Mouse (Mus musculus) limb, embryonic 11.5 days (tissue): Measurements from ENCODE around the gene Nr0b2. TPM values are rescaled to one million over a fixed set of nuclear protein-coding genes. Genes with fewer than 3 reads are reported as not detected.

ENCODE experiments used
- ATAC-seq: fragments of 200-750 bp; cut with Nextera tagmentation; 2 replicates; pipeline ENCODE4 v1.8.0; 2017; ENCODE audit warnings: low read depth; ENCODE audit not compliant: insufficient number of reproducible peaks, low FRiP score, low TSS enrichment
- DNase-seq: peaks from one replicate; pipeline ENCODE4 v3.0.0-alpha.2; 2015; ENCODE audit warnings: low spot score
- H3K27ac ChIP-seq: fragments of 300-500 bp; sonication (generic); replicated peaks from 2 replicates; pipeline ENCODE4 v1.5.1; 2014; ENCODE audit warnings: low read depth, mild to moderate bottlenecking, low read length
- H3K27me3 ChIP-seq: fragments of 300-500 bp; sonication (generic); 2 replicates; pipeline ENCODE4 v1.6.1; 2014; ENCODE audit warnings: mild to moderate bottlenecking, low read length, mixed read lengths; ENCODE audit not compliant: control insufficient read depth, insufficient read depth
- H3K36me3 ChIP-seq: fragments of 300-500 bp; sonication (generic); 2 replicates; pipeline ENCODE4 v1.6.1; 2014; ENCODE audit warnings: mild to moderate bottlenecking, low read length, moderate library complexity, mixed read lengths; ENCODE audit not compliant: control insufficient read depth, insufficient read depth
- H3K4me1 ChIP-seq: fragments of 300-500 bp; sonication (generic); 2 replicates; pipeline ENCODE4 v1.6.1; 2014; ENCODE audit warnings: low read length, mixed read lengths; ENCODE audit not compliant: control insufficient read depth, insufficient read depth
- H3K4me2 ChIP-seq: fragments of 300-500 bp; sonication (generic); 2 replicates; pipeline ENCODE4 v1.6.1; 2014; ENCODE audit warnings: low read depth, mild to moderate bottlenecking, moderate library complexity; ENCODE audit not compliant: severe bottlenecking
- H3K4me3 ChIP-seq: fragments of 300-500 bp; sonication (generic); 2 replicates; pipeline ENCODE4 v1.5.1; 2014; ENCODE audit warnings: low read depth, low read length
- H3K9ac ChIP-seq: fragments of 300-500 bp; sonication (generic); 2 replicates; pipeline ENCODE4 v1.6.1; 2014; ENCODE audit warnings: mild to moderate bottlenecking, low read length
- H3K9me3 ChIP-seq: fragments of 300-500 bp; sonication (generic); 2 replicates; pipeline ENCODE4 v1.6.1; 2016; ENCODE audit warnings: low read length; ENCODE audit not compliant: control insufficient read depth
- WGBS: fragments of 180-500 bp; shearing (Covaris S2); extraction: QIAGEN DNeasy Blood & Tissue Kit; methylation state at CpG from one replicate; pipeline ENCODE4 v1.1.7; 2014; 5-methylcytosine and 5-hydroxymethylcytosine counted together
- polyA plus RNA-seq: library from polyadenylated mRNA; unstranded; fragments of >200 nt; fragmentation: Nextera tagmentation; extraction: Ambion mirVana; gene quantifications from 2 replicates; pipeline ENCODE4 v1.2.1, GENCODE M21; 2014

Nr0b2 gene
- polyA plus RNA-seq, 1 experiment from 2014 or later: not detected

DNA sequence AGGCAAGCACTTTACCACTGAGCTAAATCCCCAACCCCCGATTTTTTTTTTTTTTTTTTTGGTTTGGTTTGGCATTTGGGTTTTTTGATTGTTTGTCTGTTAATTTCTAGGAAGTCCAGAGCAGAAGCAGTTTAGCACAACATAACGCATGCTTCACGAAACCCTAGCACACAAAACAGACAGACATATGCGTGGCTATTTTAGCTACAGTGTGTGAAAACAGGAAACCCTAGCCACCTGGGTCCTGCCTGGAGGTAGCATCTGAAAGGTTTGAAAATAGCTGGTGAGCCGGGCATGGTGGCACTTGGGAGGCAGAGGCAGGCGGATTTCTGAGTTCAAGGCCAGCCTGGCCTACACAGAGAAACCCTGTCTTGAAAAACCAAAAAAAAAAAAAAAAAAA lies 42.9 kb downstream of the Nr0b2 start:
- no peak overlapping the region for H3K4me3 ChIP-seq
- H3K9ac ChIP-seq: no peak overlapping the region
- DNase-seq (no peak), ATAC-seq (no peak)
- H3K4me2 ChIP-seq: no peak overlapping the region
- H3K27me3 ChIP-seq: peaks cover 12% of the 10 kb centered on the region; the same call in 1 of the 2 replicates
- peaks cover 5% of the 10 kb centered on the region; the same call in 1 of the 2 replicates for H3K36me3 ChIP-seq
- WGBS: 87% methylated on average over 6 of the region's 6 CpGs
- no peaks in the 10 kb centered on the region for H3K9me3 ChIP-seq
- no peak overlapping the region for H3K27ac ChIP-seq
- peaks cover 6% of the 10 kb centered on the region; the same call in 1 of the 2 replicates for H3K4me1 ChIP-seq

DNA sequence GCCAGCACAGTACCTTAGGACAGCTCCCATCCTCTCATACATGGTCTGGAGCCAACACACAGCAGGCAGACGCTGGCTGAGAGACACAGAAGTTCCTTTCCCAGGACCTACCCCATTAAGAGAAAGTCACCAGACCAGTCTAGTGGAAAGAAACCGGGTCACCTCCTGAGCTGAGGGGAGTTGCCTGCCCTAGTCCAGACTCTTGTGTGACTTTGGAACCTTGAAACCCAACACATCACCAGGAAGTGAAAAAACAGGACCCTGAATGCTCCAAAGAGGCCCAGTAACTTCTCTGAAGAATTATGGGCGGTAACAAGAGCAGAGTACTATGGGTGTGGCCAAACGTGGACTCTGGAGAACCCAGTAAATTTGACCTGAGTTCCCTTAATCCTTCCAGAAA lies 45.4 kb downstream of the Nr0b2 start:
- 48% methylated on average over 4 of the region's 4 CpGs for WGBS
- Histone ChIP-seq H3K9ac (no peak overlapping the region), H3K36me3 (no peaks in the 10 kb centered on the region), H3K27me3 (peaks cover 28% of the 10 kb centered on the region), H3K4me3 (no peak overlapping the region), H3K27ac (no peak overlapping the region), H3K4me1 (peaks cover 9% of the 10 kb centered on the region; the same call in 1 of the 2 replicates), H3K4me2 (no peak overlapping the region), H3K9me3 (no peaks in the 10 kb centered on the region)
- DNase-seq: no peak
- ATAC-seq: no peak

DNA sequence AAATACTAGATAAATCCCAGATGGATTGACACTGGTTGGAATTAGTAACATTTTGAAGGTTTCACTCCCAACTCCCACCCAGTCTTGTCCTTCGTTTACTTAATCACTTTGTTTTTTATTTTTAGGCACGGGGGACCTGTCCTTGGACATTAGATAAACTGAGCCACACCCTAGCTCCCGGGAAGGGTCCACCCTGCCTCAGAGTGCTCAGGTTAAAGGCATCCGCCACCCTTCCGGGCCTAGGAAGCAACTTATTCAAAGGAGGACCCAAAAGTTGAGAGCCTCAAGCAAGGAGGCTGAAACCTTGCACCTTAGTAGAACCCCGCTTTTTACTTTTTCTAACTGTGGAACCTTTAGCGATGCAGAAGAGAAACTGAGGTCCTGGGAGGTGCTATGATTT lies 45.9 kb downstream of the Nr0b2 start:
- H3K27ac ChIP-seq: no peak overlapping the region
- H3K4me2 ChIP-seq: peak overlapping the region; percentile 66
- peaks cover 9% of the 10 kb centered on the region; the same call in 1 of the 2 replicates for H3K4me1 ChIP-seq
- H3K9ac ChIP-seq: peak overlapping the region; percentile 49; the same call in 1 of the 2 replicates
- H3K4me3 ChIP-seq: peak overlapping the region; percentile 48
- 0 out of 2 replicates have a peak, but pooled peaks cover 2% of the 10 kb centered on the region for H3K36me3 ChIP-seq
- H3K27me3 ChIP-seq: peaks cover 28% of the 10 kb centered on the region
- 25% methylated on average over 7 of the region's 7 CpGs for WGBS
- DNase-seq (no peak), ATAC-seq (no peak)
- H3K9me3 ChIP-seq: no peaks in the 10 kb centered on the region

DNA sequence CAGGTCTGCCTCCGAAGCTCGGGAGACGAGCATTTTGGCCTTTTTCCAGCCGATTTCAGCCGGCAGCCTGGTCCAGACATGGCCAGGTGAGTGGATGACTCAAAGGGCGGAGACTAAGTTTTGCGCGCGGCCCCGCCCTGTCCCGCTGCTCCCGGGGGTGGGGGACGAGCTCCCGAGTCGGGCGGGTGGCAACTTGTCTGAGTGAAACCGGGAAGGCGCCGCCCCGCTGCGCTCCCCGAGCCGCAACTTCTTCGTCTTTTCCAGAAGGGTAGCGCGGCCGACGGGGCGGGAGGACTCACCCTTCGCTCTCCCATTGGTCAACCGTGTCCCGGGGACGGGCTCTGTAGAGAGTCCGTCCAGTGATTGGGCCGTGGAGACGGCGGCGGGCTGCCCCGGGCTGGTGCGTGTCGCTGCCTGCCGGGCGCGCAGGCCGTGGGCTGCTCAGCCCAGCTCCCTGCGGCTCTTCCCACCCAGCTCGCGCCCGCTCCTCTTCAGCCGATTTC lies 46.4 kb downstream of the Nr0b2 start:
- 0 out of 2 replicates have a peak, but pooled peaks cover 2% of the 10 kb centered on the region for H3K36me3 ChIP-seq
- H3K27ac ChIP-seq: no peak overlapping the region
- H3K9me3 ChIP-seq: no peaks in the 10 kb centered on the region
- peak overlapping the region; percentile 48 for H3K4me3 ChIP-seq
- H3K4me2 ChIP-seq: peak overlapping the region; percentile 66
- H3K27me3 ChIP-seq: peaks cover 28% of the 10 kb centered on the region
- peaks cover 9% of the 10 kb centered on the region; the same call in 1 of the 2 replicates for H3K4me1 ChIP-seq
- ATAC-seq (peak; percentile 93), DNase-seq (peak; percentile 88)
- 0% methylated on average over 50 of the region's 50 CpGs for WGBS
- H3K9ac ChIP-seq: peak overlapping the region; percentile 49

DNA sequence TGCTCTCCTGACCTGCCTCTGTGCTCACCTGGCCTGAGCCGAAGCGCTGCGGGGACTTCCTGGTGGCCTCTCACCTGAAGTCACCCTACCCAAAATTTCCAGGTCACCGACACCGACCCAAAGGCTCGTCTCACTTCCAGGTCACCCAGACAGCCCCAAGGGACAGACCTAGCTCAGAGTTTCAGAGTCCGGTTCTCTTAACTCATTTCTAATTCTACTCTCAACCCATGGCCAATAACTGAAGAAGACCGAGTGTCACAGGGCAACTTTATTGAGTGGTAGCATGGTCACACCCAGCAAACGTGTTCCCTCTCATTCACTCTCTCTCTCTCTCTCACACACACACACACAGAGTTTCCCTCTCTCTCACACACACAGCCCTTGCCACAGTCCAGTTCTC lies 47.1 kb downstream of the Nr0b2 start:
- Histone ChIP-seq H3K9me3 (no peaks in the 10 kb centered on the region), H3K4me2 (peak overlapping the region; percentile 66), H3K36me3 (0 out of 2 replicates have a peak, but pooled peaks cover 2% of the 10 kb centered on the region), H3K27ac (no peak overlapping the region), H3K27me3 (peaks cover 28% of the 10 kb centered on the region), H3K9ac (no peak overlapping the region), H3K4me3 (peak overlapping the region; percentile 48), H3K4me1 (peaks cover 9% of the 10 kb centered on the region; the same call in 1 of the 2 replicates)
- WGBS: 11% methylated on average over 9 of the region's 9 CpGs
- DNase-seq (no peak), ATAC-seq (no peak)

DNA sequence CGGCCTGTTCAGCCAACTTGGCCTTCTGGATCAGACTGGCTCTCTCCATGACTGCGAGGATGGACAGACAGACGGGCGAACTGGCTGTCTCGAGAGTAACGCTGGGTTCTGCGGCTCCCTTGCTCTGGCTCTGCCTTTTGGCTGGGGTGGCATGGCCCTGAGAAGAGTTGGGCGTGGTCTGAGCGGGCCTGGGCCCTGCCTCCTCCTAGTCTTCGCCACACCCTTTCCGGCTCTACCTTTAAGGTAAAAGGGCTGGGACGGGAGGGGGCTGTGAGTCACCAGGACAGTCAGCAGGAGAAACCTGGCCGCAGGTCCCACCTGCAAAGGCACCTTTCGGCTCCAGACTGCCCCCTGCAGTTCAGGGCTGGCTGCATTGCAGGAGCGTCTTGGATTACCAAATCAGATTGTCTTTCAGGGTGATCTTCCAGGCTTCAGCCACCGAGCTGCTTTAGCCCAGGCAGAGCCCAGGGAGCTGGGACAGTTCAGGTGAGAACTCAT lies 48.6 kb downstream of the Nr0b2 start, which contains the start of gene Sfn:
Gene Sfn, minus strand, starts transcription at position 448 of the 498 bp plus-strand sequence.
- Histone ChIP-seq H3K27ac (no peak within 1 kb of the TSS), H3K4me2 (peak within 1 kb of the TSS; percentile 24; the same call in 1 of the 2 replicates)

DNA sequence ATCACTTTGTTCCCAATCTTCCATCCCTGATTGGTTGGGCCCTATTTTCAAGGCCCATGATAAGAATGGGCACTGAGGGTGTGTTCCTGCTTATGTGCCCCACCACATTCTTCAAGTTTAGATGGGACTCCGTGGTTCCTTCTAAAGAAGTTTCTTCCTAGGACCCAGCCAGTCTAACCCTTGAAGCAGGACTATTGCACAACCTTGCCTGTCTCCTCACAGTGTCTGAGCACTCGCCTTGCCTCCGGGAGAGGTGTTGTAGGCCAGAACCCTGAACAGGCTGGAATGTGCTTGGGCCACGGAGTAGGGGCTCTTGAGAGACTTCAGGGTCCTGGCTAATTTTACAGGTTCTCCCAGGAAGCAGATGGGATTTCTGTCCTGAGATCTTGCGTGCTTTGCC lies 49.9 kb downstream of the Nr0b2 start:
- H3K4me3 ChIP-seq: no peak overlapping the region
- H3K9me3 ChIP-seq: no peaks in the 10 kb centered on the region
- ATAC-seq (no peak), DNase-seq (no peak)
- no peak overlapping the region for H3K27ac ChIP-seq
- H3K27me3 ChIP-seq: peaks cover 28% of the 10 kb centered on the region
- no peak overlapping the region for H3K9ac ChIP-seq
- H3K4me2 ChIP-seq: no peak overlapping the region
- H3K4me1 ChIP-seq: peaks cover 9% of the 10 kb centered on the region; the same call in 1 of the 2 replicates
- peaks cover 6% of the 10 kb centered on the region; the same call in 1 of the 2 replicates for H3K36me3 ChIP-seq
- WGBS: 86% methylated on average over 5 of the region's 5 CpGs

More for the DNA sequence above, 48.6 kb downstream of the Nr0b2 start, which contains the start of gene Sfn:
- 2% methylated on average over 16 of the region's 16 CpGs for WGBS
- peaks cover 3% of the 10 kb centered on the region; the same call in 1 of the 2 replicates for H3K36me3 ChIP-seq
- peaks cover 28% of the 10 kb centered on the region for H3K27me3 ChIP-seq
- peak within 1 kb of the TSS; percentile 4; the same call in 1 of the 2 replicates for H3K9ac ChIP-seq
- H3K4me1 ChIP-seq: peaks cover 9% of the 10 kb centered on the region; the same call in 1 of the 2 replicates
- H3K9me3 ChIP-seq: no peaks in the 10 kb centered on the region
- peak; percentile 75 for DNase-seq
- 0 out of 2 replicates have a peak within 1 kb of the TSS, but pooled peaks have one; percentile 10 for H3K4me3 ChIP-seq
- ATAC-seq: no peak

DNA sequence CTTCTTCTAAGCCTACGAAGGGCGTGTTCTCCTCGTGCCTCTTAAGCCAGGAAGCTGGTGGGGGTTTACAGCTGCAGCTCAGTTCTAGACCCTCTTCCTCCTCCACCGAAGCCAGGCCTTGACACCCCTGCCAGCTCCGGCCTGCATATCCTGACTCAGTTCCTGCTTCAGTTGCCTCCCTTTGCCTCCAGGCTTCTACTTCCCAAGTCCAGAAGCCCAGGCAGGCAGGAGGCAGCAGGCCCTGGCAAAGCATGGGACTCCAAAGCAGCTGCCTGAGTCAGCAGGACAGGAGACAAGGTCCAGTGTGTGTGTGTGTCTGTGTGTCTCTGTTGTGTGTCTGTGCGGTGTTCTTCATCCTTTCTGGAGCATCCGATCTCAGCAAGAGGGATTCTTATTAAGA lies 51.0 kb downstream of the Nr0b2 start:
- no peak for ATAC-seq
- Histone ChIP-seq H3K4me1 (peaks cover 9% of the 10 kb centered on the region; the same call in 1 of the 2 replicates), H3K27me3 (peaks cover 25% of the 10 kb centered on the region), H3K4me3 (no peak overlapping the region), H3K9ac (no peak overlapping the region), H3K36me3 (peaks cover 6% of the 10 kb centered on the region; the same call in 1 of the 2 replicates), H3K4me2 (no peak overlapping the region), H3K9me3 (no peaks in the 10 kb centered on the region), H3K27ac (no peak overlapping the region)
- DNase-seq: no peak
- 89% methylated on average over 7 of the region's 7 CpGs for WGBS
